Mouse (Mus musculus): Measurements from ENCODE around the gene Rfpl4.

GRCm38 (mm10) chr7:5062360-5063001, 54.3 kb downstream of the Rfpl4 start:
- TF ChIP-seq POLR2A (IDR thresholded peaks at IDR 0.05; ENCODE audit: extremely low read depth, insufficient read depth, low read length) (no peak), CTCF (IDR thresholded peaks at IDR 0.05; ENCODE audit: low read depth, low read length) (no peak)

Measured in liver, adult 2 months (tissue).